Mouse (Mus musculus): ENCODE results near the gene Syt16. TPM values are rescaled to one million over a fixed set of nuclear protein-coding genes. Genes with fewer than 3 reads are reported as not detected.

Syt16 gene
- polyA plus RNA-seq, 1 experiment from 2014 or later = 12.1 TPM

GRCm38 (mm10) chr12:74312611-74313010, 315.1 kb downstream of the Syt16 start:
- Histone ChIP-seq H3K4me3 (replicated peaks) (no peak overlapping the region), H3K4me1 (0 out of 2 replicates have a peak, but pooled peaks cover 2% of the 10 kb centered on the region), H3K36me3 (replicated peaks) (no peaks in the 10 kb centered on the region), H3K27me3 (no peaks in the 10 kb centered on the region), H3K9ac (no peak overlapping the region), H3K4me2 (no peak overlapping the region), H3K9me3 (no peaks in the 10 kb centered on the region), H3K27ac (no peak overlapping the region)
- WGBS = 77% methylated on average over 3 of the region's 3 CpGs
- ATAC-seq (ENCODE audit: low FRiP score) = no peak

- no peak for ATAC-seq (ENCODE audit: low FRiP score)
- Histone ChIP-seq H3K27ac (no peak overlapping the region), H3K9me3 (no peaks in the 10 kb centered on the region), H3K4me3 (replicated peaks) (no peak overlapping the region), H3K4me2 (no peak overlapping the region), H3K9ac (no peak overlapping the region), H3K36me3 (replicated peaks) (no peaks in the 10 kb centered on the region), H3K4me1 (0 out of 2 replicates have a peak, but pooled peaks cover 2% of the 10 kb centered on the region), H3K27me3 (0 out of 2 replicates have a peak, but pooled peaks cover 3% of the 10 kb centered on the region)
- WGBS = 56% methylated on average over 2 of the region's 2 CpGs
These were observed 317.8 kb downstream of the Syt16 start for GRCm38 (mm10) chr12:74315221-74315620.

- H3K4me3 ChIP-seq (replicated peaks) = peak within 1 kb of the TSS; percentile 41
- peak within 1 kb of the TSS; percentile 85 for H3K27ac ChIP-seq
- peak; percentile 73 for ATAC-seq (ENCODE audit: low FRiP score)
- no peaks in the 10 kb centered on the region for H3K36me3 ChIP-seq (replicated peaks)
- H3K9ac ChIP-seq = peak within 1 kb of the TSS; percentile 70
- WGBS = 34% methylated on average over 16 of the region's 18 CpGs
- peak within 1 kb of the TSS; percentile 63 for H3K4me2 ChIP-seq
- 0 out of 2 replicates have a peak, but pooled peaks cover 2% of the 10 kb centered on the region for H3K4me1 ChIP-seq
- H3K9me3 ChIP-seq = no peaks in the 10 kb centered on the region
- 0 out of 2 replicates have a peak, but pooled peaks cover 3% of the 10 kb centered on the region for H3K27me3 ChIP-seq
These were observed 319.0 kb downstream of the Syt16 start, which contains the start of gene Gm11042 for GRCm38 (mm10) chr12:74316344-74316973. Gene Gm11042 (minus strand): TSS chr12:74316394.

GRCm38 (mm10) chr12:74316989-74317759, 319.7 kb downstream of the Syt16 start:
- peak; percentile 91 for ATAC-seq (ENCODE audit: low FRiP score)
- H3K36me3 ChIP-seq (replicated peaks) = no peaks in the 10 kb centered on the region
- H3K9ac ChIP-seq = peak overlapping the region; percentile 70
- H3K4me1 ChIP-seq = 0 out of 2 replicates have a peak, but pooled peaks cover 2% of the 10 kb centered on the region
- peak overlapping the region; percentile 85 for H3K27ac ChIP-seq
- H3K9me3 ChIP-seq = no peaks in the 10 kb centered on the region
- peak overlapping the region; percentile 41 for H3K4me3 ChIP-seq (replicated peaks)
- peak overlapping the region; percentile 63 for H3K4me2 ChIP-seq
- H3K27me3 ChIP-seq = 0 out of 2 replicates have a peak, but pooled peaks cover 3% of the 10 kb centered on the region
- WGBS = 16% methylated on average over 15 of the region's 15 CpGs

- H3K36me3 ChIP-seq (replicated peaks) = no peaks in the 10 kb centered on the region
- H3K4me3 ChIP-seq (replicated peaks) = no peak overlapping the region
- 15% methylated on average over 10 of the region's 10 CpGs for WGBS
- H3K4me1 ChIP-seq = 0 out of 2 replicates have a peak, but pooled peaks cover 2% of the 10 kb centered on the region
- no peak overlapping the region for H3K27ac ChIP-seq
- H3K4me2 ChIP-seq = no peak overlapping the region
- 0 out of 2 replicates have a peak, but pooled peaks cover 3% of the 10 kb centered on the region for H3K27me3 ChIP-seq
- no peak for ATAC-seq (ENCODE audit: low FRiP score)
- no peak overlapping the region for H3K9ac ChIP-seq
- no peaks in the 10 kb centered on the region for H3K9me3 ChIP-seq
These were observed 322.9 kb downstream of the Syt16 start for GRCm38 (mm10) chr12:74320318-74320717.

- H3K9me3 ChIP-seq = no peaks in the 10 kb centered on the region
- H3K27me3 ChIP-seq = 0 out of 2 replicates have a peak, but pooled peaks cover 3% of the 10 kb centered on the region
- H3K36me3 ChIP-seq (replicated peaks) = no peaks in the 10 kb centered on the region
- no peak overlapping the region for H3K4me2 ChIP-seq
- 79% methylated on average over 5 of the region's 5 CpGs for WGBS
- H3K27ac ChIP-seq = no peak overlapping the region
- ATAC-seq (ENCODE audit: low FRiP score) = no peak
- no peak overlapping the region for H3K4me3 ChIP-seq (replicated peaks)
- H3K9ac ChIP-seq = no peak overlapping the region
- H3K4me1 ChIP-seq = no peaks in the 10 kb centered on the region
These were observed 324.5 kb downstream of the Syt16 start for GRCm38 (mm10) chr12:74321981-74322380.

Other genes starting within 250 kb of the Syt16 start
- 123 and 124 TPM in 2 replicates for gene Hif1a, start 96.3 kb upstream of the Syt16 start, polyA plus RNA-seq (2016; fragmentation: Nextera tagmentation; extraction: Ambion mirVana)
- 15.6 and 19.5 TPM in 2 replicates for gene Gm49321, start 60.0 kb upstream of the Syt16 start, polyA plus RNA-seq (2016; fragmentation: Nextera tagmentation; extraction: Ambion mirVana)
- 29.6 and 29.9 TPM in 2 replicates for gene Snapc1, start 33.2 kb upstream of the Syt16 start, polyA plus RNA-seq (2016; fragmentation: Nextera tagmentation; extraction: Ambion mirVana)

Data from forebrain, embryonic 12.5 days (tissue).